Comparison of ENCODE assay signal across 10 mouse cellular contexts in the genomic region with DNA sequence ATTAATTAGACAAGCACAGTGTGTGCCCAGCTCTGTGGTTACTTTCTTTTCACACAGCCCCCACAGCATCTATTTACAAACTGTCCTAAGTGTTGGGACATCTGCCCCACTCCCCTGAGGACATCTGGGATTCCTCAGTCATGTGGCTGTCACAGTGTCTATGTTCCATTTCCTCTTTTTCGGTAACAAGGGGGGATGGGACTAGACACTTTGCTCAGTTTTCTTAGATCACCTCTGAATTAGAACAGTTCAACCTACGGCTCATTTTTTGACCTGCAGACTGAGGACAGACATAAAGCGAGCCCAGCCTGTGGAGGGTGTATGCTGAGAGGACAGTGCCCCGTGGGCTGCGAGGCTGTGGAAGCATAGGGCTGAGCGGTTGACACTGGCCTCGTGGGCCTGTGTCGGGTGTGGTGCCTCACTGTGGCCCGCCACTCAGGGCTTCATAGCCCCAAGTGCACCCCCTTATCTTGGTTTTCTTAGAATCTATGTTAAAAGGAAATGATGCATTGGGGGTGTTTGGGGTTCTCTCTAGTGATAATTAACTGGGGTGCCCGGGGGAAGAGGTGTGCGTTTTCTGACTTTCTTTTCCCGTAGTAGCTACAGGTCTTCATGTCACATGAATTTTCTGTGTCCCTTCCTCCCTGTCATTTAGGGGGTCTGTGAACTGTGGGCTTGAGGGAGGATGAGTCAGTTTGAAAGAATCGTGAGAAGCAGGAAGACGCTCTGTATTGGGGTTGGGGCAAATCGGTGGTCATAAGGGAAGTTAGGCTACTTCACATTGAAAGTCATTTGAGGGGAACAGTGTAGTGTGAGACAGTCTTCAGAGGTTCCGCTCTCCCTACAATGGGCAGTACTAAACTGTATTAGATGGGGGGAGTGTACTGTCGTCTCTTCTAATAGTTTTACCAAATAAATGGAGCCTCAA. TPM values are rescaled to one million over a fixed set of nuclear protein-coding genes. Genes with fewer than 3 reads are reported as not detected.
DNase-seq lines count a peak whose midpoint lies in the region; ATAC-seq and TF ChIP-seq lines count a peak whose summit lies in the region.
"Had no signal": no experiment of that assay in that cellular context is flagged by ENCODE, and none has a peak within 500 bp of the region (broad histone marks: within the 10 kb centered on the region; RNA-seq: fewer than 3 reads in every experiment).

No protein-coding gene starts in this region.

- no peaks in the 10 kb centered on the region for H3K9me3 ChIP-seq in kidney, embryonic 15.5 days (replicated peaks)
- H3K9me3 ChIP-seq in lung, postnatal 0 days (ENCODE audit: low read length) = no peaks in the 10 kb centered on the region
- H3K9me3 ChIP-seq in forebrain, embryonic 11.5 days (ENCODE audit: control insufficient read depth, low read length) = no peaks in the 10 kb centered on the region

- no peak overlapping the region for H3K9ac ChIP-seq in kidney, embryonic 15.5 days
- no peak overlapping the region for H3K9ac ChIP-seq in lung, postnatal 0 days (replicated peaks; ENCODE audit: low read depth)
- H3K9ac ChIP-seq in forebrain, embryonic 11.5 days (ENCODE audit: low read length) = no peak overlapping the region

- TF ChIP-seq EP300 in lung, postnatal 0 days (IDR thresholded peaks at IDR 0.05) = peak; percentile 54; the same call in 1 of the 2 replicates

- H3K36me3 ChIP-seq in kidney, embryonic 15.5 days = peaks cover 81% of the 10 kb centered on the region
- peaks cover 42% of the 10 kb centered on the region for H3K36me3 ChIP-seq in lung, postnatal 0 days (ENCODE audit: insufficient read depth, low read length)
- peaks cover 11% of the 10 kb centered on the region for H3K36me3 ChIP-seq in forebrain, embryonic 11.5 days (ENCODE audit: control insufficient read depth, insufficient read depth, low read length)

- no peak for TF ChIP-seq CTCF in bone marrow macrophage, adult 2 months (IDR thresholded peaks at IDR 0.05; ENCODE audit: low read depth, low read length)
- TF ChIP-seq CTCF in lung, postnatal 0 days (IDR thresholded peaks at IDR 0.05) = no peak

- H3K4me2 ChIP-seq in kidney, embryonic 15.5 days = no peak overlapping the region
- no peak overlapping the region for H3K4me2 ChIP-seq in lung, postnatal 0 days (replicated peaks; ENCODE audit: low read depth, low read length)
- no peak overlapping the region for H3K4me2 ChIP-seq in forebrain, embryonic 11.5 days (ENCODE audit: low read depth, low read length, severe bottlenecking)

- no peak for DNase-seq in kidney, postnatal 4 days
- DNase-seq in B cell, adult 2 months = peak; percentile 69 to 76
- DNase-seq in lung, postnatal 0 days (ENCODE audit: low spot score) = peak; percentile 51
- no peak for DNase-seq in cerebellum, postnatal 25 days
- DNase-seq in forebrain, embryonic 11.5 days (ENCODE audit: low spot score) = no peak
- no peak for DNase-seq in ovary, postnatal 10 days (ENCODE audit: low spot score)
- DNase-seq: kidney, postnatal 10 days had no signal

- H3K4me3 ChIP-seq in kidney, embryonic 15.5 days (replicated peaks) = no peak overlapping the region
- H3K4me3 ChIP-seq in bone marrow macrophage, adult 2 months (ENCODE audit: insufficient read depth, low read length) = peak overlapping the region; percentile 33; the same call in 1 of the 2 replicates
- H3K4me3 ChIP-seq in lung, postnatal 0 days (ENCODE audit: low read depth, low read length) = no peak overlapping the region
- H3K4me3 ChIP-seq in forebrain, embryonic 11.5 days (ENCODE audit: low read depth, low read length) = no peak overlapping the region

- H3K4me1 ChIP-seq in kidney, embryonic 15.5 days = peaks cover 35% of the 10 kb centered on the region
- H3K4me1 ChIP-seq in bone marrow macrophage, adult 2 months (ENCODE audit: control insufficient read depth, insufficient read depth, low read length) = peaks cover 37% of the 10 kb centered on the region
- no peaks in the 10 kb centered on the region for H3K4me1 ChIP-seq in lung, postnatal 0 days (ENCODE audit: insufficient read depth, low read depth, low read length)
- H3K4me1 ChIP-seq in forebrain, embryonic 11.5 days (replicated peaks; ENCODE audit: control insufficient read depth, insufficient read depth, low read length) = no peaks in the 10 kb centered on the region

- TF ChIP-seq POLR2A in bone marrow macrophage, adult 2 months (IDR thresholded peaks at IDR 0.05; ENCODE audit: borderline replicate concordance, low read depth, low read length) = no peak

- WGBS in kidney, embryonic 15.5 days = 76% methylated on average over 17 of the region's 17 CpGs
- WGBS in lung, postnatal 0 days = 83% methylated on average over 17 of the region's 17 CpGs
- WGBS in forebrain, embryonic 11.5 days = 90% methylated on average over 17 of the region's 17 CpGs

- 0 out of 2 replicates have a peak overlapping the region, but pooled peaks have one; percentile 23 for H3K27ac ChIP-seq in kidney, embryonic 15.5 days
- peak overlapping the region; percentile 91 for H3K27ac ChIP-seq in bone marrow macrophage, adult 2 months (ENCODE audit: insufficient read depth, low read depth, low read length)
- H3K27ac ChIP-seq in lung, postnatal 0 days (ENCODE audit: low read length) = no peak overlapping the region
- no peak overlapping the region for H3K27ac ChIP-seq in forebrain, embryonic 11.5 days (ENCODE audit: low read depth, low read length)

- ATAC-seq in kidney, embryonic 15.5 days (replicated peaks; ENCODE audit: low FRiP score) = no peak
- ATAC-seq in lung, postnatal 0 days = peak; percentile 66
- ATAC-seq in forebrain, embryonic 11.5 days (replicated peaks; ENCODE audit: low FRiP score) = no peak

- H3K27me3 ChIP-seq in kidney, embryonic 15.5 days = no peaks in the 10 kb centered on the region
- H3K27me3 ChIP-seq in lung, postnatal 0 days (replicated peaks; ENCODE audit: insufficient read depth, low read length) = no peaks in the 10 kb centered on the region
- no peaks in the 10 kb centered on the region for H3K27me3 ChIP-seq in forebrain, embryonic 11.5 days (ENCODE audit: control insufficient read depth, insufficient read depth, low read length)
- H3K27me3 ChIP-seq: Patski had no signal

RNA-seq across cellular contexts. Expression of a gene that starts 10.1 kb away (rescaled TPM):
- 41.5 and 46.0 TPM in 2 replicates for polyA plus RNA-seq in kidney, embryonic 15.5 days (2015; fragmentation: Nextera tagmentation; extraction: Ambion mirVana)
- polyA plus RNA-seq in bone marrow macrophage, adult 2 months (2012; ENCODE audit: insufficient read depth, insufficient read length, missing spikeins) = 302 and 313 TPM in 2 replicates
- 40.8 and 41.4 TPM in 2 replicates for polyA plus RNA-seq in lung, postnatal 0 days (2015; fragmentation: Nextera tagmentation; extraction: Ambion mirVana)
- 43.1 and 45.6 TPM in 2 replicates for polyA plus RNA-seq in forebrain, embryonic 11.5 days (2014; fragmentation: Nextera tagmentation; extraction: Ambion mirVana)

RNA-seq across cellular contexts. Expression of a gene that starts 23.9 kb away (rescaled TPM):
- 0.33 and 0.57 TPM in 2 replicates for polyA plus RNA-seq in kidney, embryonic 15.5 days (2015; fragmentation: Nextera tagmentation; extraction: Ambion mirVana)
- polyA plus RNA-seq in bone marrow macrophage, adult 2 months (2012; ENCODE audit: insufficient read depth, insufficient read length, missing spikeins) = 1.2 and 1.3 TPM in 2 replicates
- 4.2 and 4.4 TPM in 2 replicates for polyA plus RNA-seq in lung, postnatal 0 days (2015; fragmentation: Nextera tagmentation; extraction: Ambion mirVana)
- polyA plus RNA-seq in forebrain, embryonic 11.5 days (2014; fragmentation: Nextera tagmentation; extraction: Ambion mirVana) = 3.0 and 3.3 TPM in 2 replicates

Comparison
In these comparisons a context has a peak if more than half of its experiments do, and no peak if none do; other contexts are left out.
1. H3K27ac ChIP-seq: peak in kidney, embryonic 15.5 days (single experiment) and bone marrow macrophage, adult 2 months (single experiment); none in lung, postnatal 0 days (single experiment) and forebrain, embryonic 11.5 days (single experiment).
2. DNase-seq: peak in B cell, adult 2 months (2 of 2) and lung, postnatal 0 days (single experiment); none in kidney, postnatal 4 days (0 of 2), cerebellum, postnatal 25 days (0 of 2), forebrain, embryonic 11.5 days (single experiment) and ovary, postnatal 10 days (single experiment).